Mouse (Mus musculus) urinary bladder, postnatal 0 days (tissue): Measurements from ENCODE around the gene Zfyve26. TPM values are rescaled to one million over a fixed set of nuclear protein-coding genes. Genes with fewer than 3 reads are reported as not detected.

Source experiments
- polyA plus RNA-seq: library from polyadenylated mRNA; unstranded; fragments of >200 nt; fragmentation: Nextera tagmentation; extraction: Ambion mirVana; gene quantifications from 2 replicates; pipeline ENCODE4 v1.2.1, GENCODE M21; 2015

Zfyve26 gene
- polyA plus RNA-seq = 7.7 and 9.4 TPM in 2 replicates

GRCm38 (mm10) chr12:79296126-79296816, at the start of gene Zfyve26:
Zfyve26 (minus strand) TSS chr12:79296304.

DNA sequence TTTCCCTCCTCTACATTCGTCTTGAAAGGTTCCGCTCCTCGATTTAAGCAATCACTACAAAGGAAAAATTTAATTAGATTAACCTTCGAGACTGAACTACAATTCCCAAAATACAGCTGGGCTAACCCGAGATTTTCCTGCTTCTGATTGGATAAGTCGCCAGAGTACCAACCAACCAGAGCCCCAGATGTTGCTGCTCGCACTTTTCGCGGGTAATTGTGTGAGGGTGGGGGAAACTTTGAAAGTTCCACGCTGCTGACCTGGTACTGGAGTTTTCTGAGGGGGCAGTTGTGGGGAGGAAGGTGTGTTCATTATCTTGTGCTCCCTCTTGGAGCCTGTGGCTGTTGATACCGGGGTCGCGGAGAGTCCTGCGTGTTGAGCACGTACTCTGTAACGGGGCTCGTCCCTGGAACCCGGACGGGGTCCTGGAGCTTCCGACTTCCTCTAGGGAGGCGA, 1.0 kb upstream of the Zfyve26 start, which contains the start of gene Rad51b:
Gene Rad51b (plus strand): TSS at position 162 of the 456 bp plus-strand sequence.

GRCm38 (mm10) chr12:79208703-79209464, 87.2 kb downstream of the Zfyve26 start, which contains the start of gene Rdh12:
Rdh12 (plus strand) TSS chr12:79208914.

DNA sequence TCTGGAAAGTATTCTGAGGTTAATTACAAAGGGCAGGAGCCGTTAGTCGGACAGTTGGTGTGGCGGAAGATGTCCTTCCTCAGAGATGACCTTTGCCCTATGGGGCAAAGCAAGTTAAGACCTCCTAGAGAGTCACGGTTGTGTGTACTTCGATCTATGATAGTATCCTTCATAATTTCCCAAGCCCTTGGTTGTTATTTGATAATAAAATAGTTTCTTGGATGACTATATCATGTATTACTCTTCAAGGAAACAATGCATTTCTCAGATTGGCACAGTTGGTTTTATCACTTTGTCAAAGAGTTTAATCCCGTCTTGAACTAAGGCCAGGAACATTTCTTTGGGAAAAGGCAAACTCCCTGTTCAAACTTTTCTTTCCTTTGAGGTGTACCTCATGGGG, 103.9 kb downstream of the Zfyve26 start, which contains the start of gene Rdh11:
Gene Rdh11 (minus strand): TSS at position 101 of the 400 bp plus-strand sequence.

Other genes with a start within 250 kb of the Zfyve26 start
- 39.5 and 44.8 TPM in 2 replicates for gene Pigh, start 206.7 kb downstream of the Zfyve26 start, polyA plus RNA-seq
- 18.0 and 18.6 TPM in 2 replicates for gene Arg2, start 165.5 kb downstream of the Zfyve26 start, polyA plus RNA-seq
- gene Vti1b, start 123.6 kb downstream of the Zfyve26 start, polyA plus RNA-seq = 94.2 and 102 TPM in 2 replicates
- 15.4 and 22.0 TPM in 2 replicates for gene Rdh11, start 104.0 kb downstream of the Zfyve26 start, polyA plus RNA-seq
- 3.1 and 3.7 TPM in 2 replicates for gene Rdh12, start 87.4 kb downstream of the Zfyve26 start, polyA plus RNA-seq
- 3.0 and 3.3 TPM in 2 replicates for gene Rad51b, start 978 bp upstream of the Zfyve26 start, polyA plus RNA-seq